Mouse (Mus musculus) adrenal gland, adult 2 months (tissue): ENCODE measurements around the gene Syne1. TPM values are rescaled to one million over a fixed set of nuclear protein-coding genes. Genes with fewer than 3 reads are reported as not detected.

Source experiments
- DNase-seq: peaks from one replicate; pipeline ENCODE4 v3.0.0; 2021
- polyA plus RNA-seq: library from polyadenylated mRNA; depleted of rRNA; stranded (reverse); fragments of >200 nt; gene quantifications from 2 replicates; pipeline ENCODE4 v1.2.3, GENCODE M21; 2012
- total RNA-seq, 2 experiments: library from RNA; stranded (reverse); gene quantifications; 2 replicates each; pipeline ENCODE4 v1.2.3; 2021

Syne1 gene
- total and polyA plus RNA-seq, 3 experiments = 7.1 to 21.2 (median 21.0) TPM

- DNase-seq = no peak
Measured at GRCm38 (mm10) chr10:5305555-5305954, 245.7 kb downstream of the Syne1 start.

- DNase-seq = no peak
Measured at GRCm38 (mm10) chr10:5295291-5295891, 255.9 kb downstream of the Syne1 start.

- DNase-seq = no peak
Measured at GRCm38 (mm10) chr10:5289575-5289909, 261.7 kb downstream of the Syne1 start.

- DNase-seq = peak; percentile 40
Measured at GRCm38 (mm10) chr10:5288716-5289574, 262.3 kb downstream of the Syne1 start.

DNA sequence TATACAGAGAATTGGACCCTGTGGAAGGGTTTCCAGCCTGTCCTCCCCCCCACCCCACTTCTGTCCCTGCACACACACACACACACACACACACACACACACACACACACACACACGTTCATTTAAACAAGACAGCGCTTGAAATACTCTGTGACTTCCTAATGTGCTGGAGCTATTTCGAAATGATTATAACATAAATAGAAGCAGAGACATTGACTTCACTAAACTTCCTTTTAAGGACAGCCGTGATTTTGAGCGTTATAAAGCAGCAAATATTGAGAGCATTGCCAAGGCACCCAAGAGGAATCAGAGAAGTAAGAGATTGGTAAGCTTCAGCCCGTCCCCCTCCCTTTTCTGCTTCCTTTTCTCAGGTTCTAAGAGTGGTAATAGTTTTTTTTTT is 263.0 kb downstream of the Syne1 start:
- DNase-seq = no peak

DNA sequence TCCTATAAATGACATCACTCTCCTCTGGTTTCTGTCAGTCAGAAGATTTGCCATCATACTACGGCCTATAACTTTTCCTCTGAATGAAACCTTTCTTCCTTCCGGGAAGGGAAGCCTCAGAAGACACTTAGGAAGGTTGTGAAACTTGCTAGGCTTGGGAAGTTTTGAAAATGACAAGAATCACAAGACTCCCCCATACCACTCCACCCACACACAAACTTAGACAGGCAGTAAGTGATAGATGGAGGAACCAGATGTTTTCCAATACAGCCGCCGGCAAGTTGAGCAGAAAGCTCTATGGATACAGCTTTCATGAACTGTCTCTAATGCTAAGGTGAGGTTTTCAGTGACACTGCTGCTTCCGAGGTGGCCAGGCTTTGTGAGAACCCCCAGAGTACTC is 275.5 kb downstream of the Syne1 start:
- DNase-seq = no peak

DNA sequence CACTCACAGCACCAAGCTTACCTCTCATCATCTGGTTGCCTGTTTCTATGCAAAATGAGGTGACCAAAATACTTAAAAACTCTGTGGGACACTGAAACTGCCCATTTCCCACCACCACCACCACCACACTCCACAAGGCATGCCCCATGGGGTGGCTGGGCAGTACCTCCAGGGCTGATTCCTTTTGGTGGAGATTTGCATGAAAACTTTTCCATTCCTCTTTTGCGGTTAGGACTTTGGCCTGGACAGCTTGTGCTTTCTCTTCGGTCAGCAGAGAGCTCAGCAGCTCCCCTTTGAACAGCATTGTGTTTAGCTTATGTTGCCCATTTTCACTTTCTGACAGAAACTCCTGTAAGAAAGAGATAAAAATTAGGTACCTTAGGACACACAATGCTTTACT is 280.6 kb downstream of the Syne1 start:
- no peak for DNase-seq

DNA sequence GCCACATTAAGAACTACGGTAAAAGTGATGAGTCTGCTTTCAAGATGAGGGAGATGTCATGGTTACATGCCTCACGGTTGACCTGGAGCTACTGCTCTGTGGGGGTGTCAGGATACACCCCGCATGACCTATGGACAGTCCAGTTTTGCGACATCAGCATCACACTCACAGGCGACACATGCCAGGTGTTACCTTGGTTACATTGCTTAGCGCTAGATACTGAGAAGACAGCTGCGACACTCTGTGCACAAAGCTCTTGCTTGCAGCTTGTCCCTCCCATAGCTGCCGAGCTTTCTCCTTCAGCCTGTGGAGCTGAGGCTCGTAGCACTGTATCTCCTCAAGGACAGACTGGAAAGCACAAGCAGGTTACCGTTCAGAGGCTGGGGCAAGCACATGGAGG is 286.9 kb downstream of the Syne1 start:
- peak; percentile 19 for DNase-seq

- DNase-seq = no peak
Measured at GRCm38 (mm10) chr10:5262636-5263035, 288.6 kb downstream of the Syne1 start.

GRCm38 (mm10) chr10:5256686-5257085 is 294.6 kb downstream of the Syne1 start:
- peak; percentile 27 for DNase-seq

DNA sequence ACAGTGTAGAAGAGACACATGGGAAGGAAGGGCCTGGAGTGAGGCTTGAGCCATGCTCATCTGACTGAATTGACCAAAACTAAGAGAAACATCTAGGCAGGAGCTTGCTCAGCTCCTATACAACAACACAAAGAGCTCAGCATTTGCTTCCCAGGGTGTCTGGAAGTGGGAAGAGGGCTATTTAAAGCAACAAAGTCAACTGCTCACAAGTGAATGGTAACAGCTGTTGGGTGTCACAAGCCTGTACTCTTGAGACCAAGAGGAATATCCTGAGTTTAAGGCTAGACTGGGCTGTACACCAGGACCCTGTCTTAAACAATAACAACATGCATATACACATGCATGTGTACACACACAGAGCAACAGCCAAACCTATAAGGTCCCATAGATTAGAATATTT is 297.5 kb downstream of the Syne1 start:
- no peak for DNase-seq

DNA sequence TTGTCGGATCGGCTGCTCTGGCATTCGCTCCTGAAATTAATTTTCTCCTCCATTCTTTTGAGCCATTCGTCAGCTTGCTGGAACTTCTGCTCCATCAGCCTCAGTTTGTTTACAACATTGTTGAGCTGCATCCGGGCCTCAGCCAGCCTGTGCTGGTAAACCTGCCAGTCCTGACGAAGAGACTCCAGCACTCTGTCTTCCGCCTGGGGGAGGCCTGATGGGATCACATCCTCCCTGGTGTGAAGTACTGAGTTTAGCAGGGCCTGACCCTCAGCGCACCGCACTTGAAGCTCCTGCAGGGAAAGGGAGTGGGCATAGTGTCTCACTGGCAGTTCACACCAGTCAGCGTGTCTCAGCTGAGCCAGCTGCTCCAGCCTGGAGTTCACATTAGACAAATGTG is 300.6 kb downstream of the Syne1 start:
- DNase-seq = no peak

DNA sequence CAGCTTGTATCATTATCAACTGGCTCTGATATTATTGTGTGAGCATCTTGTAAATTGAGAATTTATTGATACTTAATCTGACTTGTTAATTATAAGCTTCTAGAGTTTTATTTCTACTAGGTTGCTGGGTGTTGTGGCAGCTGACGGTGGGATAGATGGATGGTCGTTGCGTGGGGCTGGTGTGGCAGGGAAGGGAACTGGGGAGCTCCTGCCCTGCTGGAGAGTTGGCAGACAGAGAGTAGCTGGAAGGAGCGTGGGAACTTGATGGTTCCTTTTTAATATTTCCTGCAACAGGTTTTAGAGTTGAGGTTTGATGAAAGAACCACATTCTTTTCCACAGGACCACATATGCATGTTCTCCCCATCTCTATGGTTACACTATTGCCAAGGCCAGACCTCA is 311.6 kb downstream of the Syne1 start:
- no peak for DNase-seq

DNA sequence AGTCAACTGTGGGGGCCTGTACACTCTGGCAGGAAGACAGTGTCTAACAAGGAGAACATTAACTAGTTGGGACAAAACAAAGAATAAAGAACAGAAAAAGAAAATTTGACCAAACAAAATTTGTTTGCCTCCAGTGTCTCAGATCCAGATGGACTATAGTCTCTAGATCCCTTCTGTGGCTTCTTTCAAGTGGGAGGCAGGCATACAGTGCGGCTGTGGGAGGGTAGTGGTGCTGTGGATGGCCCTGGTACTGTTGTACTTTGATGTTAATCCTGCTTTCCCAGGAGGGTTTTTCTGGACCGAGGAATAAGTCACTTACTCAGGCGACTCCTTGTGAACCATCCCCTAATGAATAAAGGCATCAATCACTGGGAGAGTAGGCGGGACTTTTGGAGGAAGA is 314.4 kb downstream of the Syne1 start:
- no peak for DNase-seq

GRCm38 (mm10) chr10:5236171-5236570 is 315.1 kb downstream of the Syne1 start:
- DNase-seq = no peak

GRCm38 (mm10) chr10:5234721-5235501 is 316.4 kb downstream of the Syne1 start:
- no peak for DNase-seq

- DNase-seq = no peak
Measured at GRCm38 (mm10) chr10:5229129-5229528, 322.2 kb downstream of the Syne1 start.

DNA sequence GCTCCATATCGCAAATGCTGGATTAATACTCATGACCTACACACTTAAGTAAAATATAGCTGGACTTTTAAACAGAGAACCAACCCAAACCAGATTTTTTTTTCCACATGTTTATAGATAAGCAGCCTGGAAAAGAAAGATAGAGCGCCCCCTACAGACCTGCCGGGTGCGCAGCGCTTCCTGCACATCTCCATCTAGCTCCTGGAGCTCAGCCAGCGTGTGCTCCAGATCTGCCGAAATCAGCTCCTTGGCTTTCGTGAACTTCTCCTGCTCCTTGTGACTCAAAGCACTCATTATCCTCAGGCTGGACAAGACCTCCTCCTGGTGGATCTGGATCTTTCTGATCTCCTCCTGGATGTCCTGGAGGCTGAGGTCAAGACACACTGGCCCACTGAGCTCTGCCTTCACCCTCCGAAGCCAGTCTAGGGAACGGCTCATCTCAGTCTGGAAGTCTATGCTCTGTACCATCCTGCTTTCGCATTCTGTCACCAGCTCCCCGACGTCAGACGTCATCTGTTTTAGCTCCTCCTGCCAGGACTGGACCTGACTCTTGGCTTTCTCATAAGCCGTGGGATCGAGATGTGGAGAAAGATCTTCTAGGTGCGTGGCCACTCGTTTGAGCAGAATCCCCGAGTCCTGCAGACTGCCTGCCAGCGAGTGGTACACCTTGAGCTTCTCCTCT is 323.7 kb downstream of the Syne1 start:
- peak; percentile 13 for DNase-seq

DNA sequence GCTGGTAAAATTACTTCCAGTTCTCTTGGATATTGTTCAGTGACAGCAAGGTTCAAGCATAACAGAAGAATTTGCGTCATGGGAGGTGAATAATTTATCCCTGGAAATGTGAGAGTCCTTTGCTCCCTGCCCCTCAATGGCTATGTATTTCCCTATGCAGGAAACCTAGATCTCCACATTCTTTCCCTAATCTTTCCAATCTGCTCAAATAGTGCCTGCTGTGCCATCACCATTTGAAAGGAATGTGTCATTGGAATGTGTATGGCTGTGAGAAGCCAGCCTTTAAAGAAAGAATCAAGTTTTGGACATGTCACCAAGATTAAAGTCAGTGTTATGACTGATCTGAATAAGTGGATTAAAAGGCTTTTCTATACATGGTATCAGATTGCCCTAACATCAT is 335.3 kb downstream of the Syne1 start:
- no peak for DNase-seq

DNA sequence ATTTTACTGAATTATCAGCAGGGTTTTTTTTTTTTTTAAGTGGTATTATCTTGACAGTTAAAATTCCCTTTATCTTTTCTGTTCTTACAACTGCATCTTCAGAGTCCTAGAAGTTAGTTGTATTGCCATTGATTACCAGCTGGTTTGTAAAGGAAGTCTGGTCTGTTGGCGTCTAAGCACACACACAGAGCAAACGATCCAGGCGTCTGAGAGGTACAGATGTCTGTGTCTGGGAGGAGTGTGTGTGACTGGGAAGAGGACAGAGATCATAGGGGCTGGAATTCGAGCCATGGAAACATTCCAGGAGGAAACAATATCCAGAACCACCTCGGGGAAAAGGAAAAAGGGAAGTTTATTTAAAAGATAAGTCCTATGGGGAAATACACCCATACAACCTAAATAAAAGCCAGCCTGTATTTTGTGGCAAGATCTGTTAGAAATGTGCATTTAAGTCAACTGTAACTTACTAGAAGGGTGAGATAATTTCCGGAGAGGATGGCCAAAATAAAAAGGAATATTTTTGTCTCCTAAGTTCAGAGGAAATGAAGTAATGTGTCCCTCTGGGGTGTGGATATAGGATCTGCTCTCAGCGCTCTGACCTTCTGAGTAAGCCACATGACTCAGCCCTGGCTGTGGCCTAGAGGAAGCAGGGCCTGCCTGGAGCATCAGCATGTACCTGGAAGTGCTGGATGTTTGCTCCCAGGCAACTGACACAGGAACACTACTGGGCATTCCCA is 343.2 kb downstream of the Syne1 start:
- DNase-seq = peak; percentile 49

DNA sequence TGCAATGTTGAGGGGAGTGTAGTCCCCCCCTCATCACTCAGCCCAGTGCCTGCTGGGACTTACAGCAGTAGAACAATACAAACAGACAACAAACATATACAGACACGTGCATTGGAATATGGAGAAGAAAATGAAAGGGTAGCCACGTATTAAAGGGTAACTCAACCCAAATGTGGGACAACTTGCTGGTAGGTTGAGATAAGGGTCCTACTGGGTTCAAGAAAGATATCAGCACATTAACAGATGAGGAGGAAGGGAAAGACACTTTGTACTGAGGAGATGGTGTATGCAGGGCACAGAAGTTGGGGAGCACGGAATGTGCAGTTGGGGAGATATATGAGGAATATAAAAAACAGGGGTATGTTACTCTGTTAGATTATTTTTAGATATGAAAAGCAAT is 345.3 kb downstream of the Syne1 start:
- no peak for DNase-seq

DNA sequence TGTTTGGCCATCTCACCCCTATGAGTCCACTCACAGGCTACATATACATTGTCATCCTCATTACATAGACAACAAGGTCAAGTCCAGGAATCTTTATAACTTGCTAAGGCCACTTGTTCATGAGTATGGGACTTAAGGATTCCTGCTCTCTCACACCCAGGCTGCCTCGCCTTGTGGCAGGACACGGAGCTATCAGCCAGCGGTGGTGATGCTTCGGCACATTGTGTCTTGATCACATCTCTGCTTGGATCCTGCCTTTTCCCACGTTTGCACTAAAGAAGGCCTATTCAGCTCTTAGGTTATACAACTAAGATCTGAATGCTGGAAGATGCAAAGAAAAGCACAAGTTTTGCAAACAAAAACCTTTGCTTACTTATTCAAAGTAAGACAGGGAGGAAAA is 345.7 kb downstream of the Syne1 start:
- no peak for DNase-seq
